Mouse (Mus musculus) heart, embryonic 12.5 days (tissue): ENCODE measurements around the gene Trim65. TPM values are rescaled to one million over a fixed set of nuclear protein-coding genes. Genes with fewer than 3 reads are reported as not detected.

Experiments used
- ATAC-seq: fragments of 200-750 bp; cut with Nextera tagmentation; 2 replicates; pipeline ENCODE4 v1.8.0; 2017; ENCODE audit warnings: moderate TSS enrichment, moderate library complexity; ENCODE audit not compliant: insufficient number of reproducible peaks, low FRiP score
- H3K27ac ChIP-seq: fragments of 300-500 bp; sonication (generic); 2 replicates; pipeline ENCODE4 v1.5.1; 2016; ENCODE audit warnings: mild to moderate bottlenecking, moderate library complexity; ENCODE audit not compliant: poor library complexity, severe bottlenecking
- H3K27me3 ChIP-seq: fragments of 300-500 bp; sonication (generic); replicated peaks from 2 replicates; pipeline ENCODE4 v1.6.1; 2016; ENCODE audit warnings: mild to moderate bottlenecking, moderate library complexity
- H3K36me3 ChIP-seq: fragments of 300-500 bp; sonication (generic); 2 replicates; pipeline ENCODE4 v1.6.1; 2016; ENCODE audit warnings: mild to moderate bottlenecking, moderate library complexity
- H3K4me1 ChIP-seq: fragments of 300-500 bp; sonication (generic); replicated peaks from 2 replicates; pipeline ENCODE4 v1.6.1; 2016; ENCODE audit warnings: mild to moderate bottlenecking
- H3K4me2 ChIP-seq: fragments of 300-500 bp; sonication (generic); 2 replicates; pipeline ENCODE4 v1.6.1; 2016; ENCODE audit warnings: mild to moderate bottlenecking, moderate library complexity
- H3K4me3 ChIP-seq: fragments of 300-500 bp; sonication (generic); 2 replicates; pipeline ENCODE4 v1.5.1; 2016; ENCODE audit warnings: mild to moderate bottlenecking
- H3K9ac ChIP-seq: fragments of 300-500 bp; sonication (generic); 2 replicates; pipeline ENCODE4 v1.6.1; 2016; ENCODE audit warnings: mild to moderate bottlenecking, moderate library complexity
- H3K9me3 ChIP-seq: fragments of 300-500 bp; sonication (generic); replicated peaks from 2 replicates; pipeline ENCODE4 v1.6.1; 2016; ENCODE audit warnings: mild to moderate bottlenecking, moderate library complexity
- WGBS: fragments of 180-500 bp; shearing (Covaris S2); methylation state at CpG from one replicate; pipeline ENCODE4 v1.1.7; 2016; 5-methylcytosine and 5-hydroxymethylcytosine counted together
- polyA plus RNA-seq: library from polyadenylated mRNA; unstranded; fragments of >200 nt; fragmentation: Nextera tagmentation; extraction: Ambion mirVana; gene quantifications from 2 replicates; pipeline ENCODE4 v1.2.1, GENCODE M21; 2016

Trim65 gene
- polyA plus RNA-seq = 4.7 and 4.9 TPM in 2 replicates

DNA sequence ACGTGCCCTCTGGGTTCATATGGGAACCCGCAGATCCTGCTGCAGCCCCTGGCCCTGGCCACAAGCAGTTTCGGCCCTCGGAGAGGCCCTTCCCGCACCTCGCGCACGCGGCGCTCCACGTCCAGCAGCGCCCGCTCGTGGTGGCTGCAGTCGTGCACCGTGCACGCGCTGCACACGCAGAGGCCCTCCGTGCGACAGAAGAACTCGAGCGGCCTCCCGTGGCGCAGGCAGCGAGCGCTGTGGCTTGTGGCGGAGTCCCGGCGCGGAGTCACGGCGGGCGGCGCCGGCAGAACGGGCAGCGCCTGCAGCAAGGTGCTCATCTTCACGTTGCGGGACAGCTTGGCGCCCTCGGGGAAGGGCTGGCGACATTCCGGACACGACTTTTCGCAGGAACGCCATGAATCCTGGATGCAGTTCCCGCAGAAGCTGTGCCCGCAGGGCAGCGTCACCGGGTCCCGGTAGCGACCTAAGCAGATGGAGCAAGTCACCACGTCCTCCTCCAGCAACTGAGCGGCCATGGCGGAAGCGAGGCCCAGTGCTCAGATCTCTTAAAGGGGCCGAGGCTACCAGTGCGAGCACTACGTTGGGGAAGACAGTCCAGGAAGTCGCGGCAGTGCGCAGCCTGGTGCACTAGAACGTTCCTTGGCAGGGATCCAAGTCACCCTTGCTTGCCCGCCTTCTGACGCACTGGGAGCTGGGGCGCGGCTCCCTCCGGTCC lies at the start of gene Trim65:
TSS of gene Trim65 (minus strand) at position 641 of the 718 bp plus-strand sequence.
- WGBS = under 1% methylated on average over 69 of the region's 69 CpGs
- ATAC-seq = peak; percentile 86
- H3K4me2 ChIP-seq = peak within 1 kb of the TSS; percentile 69
- H3K27me3 ChIP-seq = no peaks in the 10 kb centered on the region
- peak within 1 kb of the TSS; percentile 86 for H3K9ac ChIP-seq
- H3K4me1 ChIP-seq = peaks cover 35% of the 10 kb centered on the region
- peaks cover 49% of the 10 kb centered on the region for H3K36me3 ChIP-seq
- peak within 1 kb of the TSS; percentile 66 for H3K4me3 ChIP-seq
- H3K9me3 ChIP-seq = peaks cover under 1% of the 10 kb centered on the region; the same call in 1 of the 2 replicates
- H3K27ac ChIP-seq = peak within 1 kb of the TSS; percentile 92

- Histone ChIP-seq H3K27me3 (no peaks in the 10 kb centered on the region), H3K36me3 (peaks cover 90% of the 10 kb centered on the region), H3K9ac (no peak overlapping the region), H3K9me3 (no peaks in the 10 kb centered on the region), H3K27ac (no peak overlapping the region), H3K4me3 (no peak overlapping the region), H3K4me2 (no peak overlapping the region), H3K4me1 (no peaks in the 10 kb centered on the region)
- WGBS = 90% methylated on average over 20 of the region's 20 CpGs
- no peak for ATAC-seq
Observed at GRCm38 (mm10) chr11:116178411-116179121, 47.6 kb upstream of the Trim65 start.

- H3K4me3 ChIP-seq = no peak overlapping the region
- H3K4me2 ChIP-seq = no peak overlapping the region
- H3K27me3 ChIP-seq = no peaks in the 10 kb centered on the region
- H3K9ac ChIP-seq = no peak overlapping the region
- no peak overlapping the region for H3K27ac ChIP-seq
- no peaks in the 10 kb centered on the region for H3K4me1 ChIP-seq
- peaks cover 91% of the 10 kb centered on the region for H3K36me3 ChIP-seq
- WGBS = 90% methylated on average over 7 of the region's 7 CpGs
- H3K9me3 ChIP-seq = no peaks in the 10 kb centered on the region
- no peak for ATAC-seq
Observed at GRCm38 (mm10) chr11:116176010-116176409, 45.1 kb upstream of the Trim65 start.

- Histone ChIP-seq H3K4me1 (no peaks in the 10 kb centered on the region), H3K27me3 (no peaks in the 10 kb centered on the region), H3K9ac (no peak overlapping the region), H3K4me3 (no peak overlapping the region), H3K36me3 (peaks cover 81% of the 10 kb centered on the region), H3K4me2 (no peak overlapping the region), H3K9me3 (no peaks in the 10 kb centered on the region), H3K27ac (no peak overlapping the region)
- 90% methylated on average over 22 of the region's 22 CpGs for WGBS
- no peak for ATAC-seq
Observed at GRCm38 (mm10) chr11:116174775-116175448, 44.0 kb upstream of the Trim65 start.

- WGBS = 97% methylated on average over 2 of the region's 2 CpGs
- Histone ChIP-seq H3K9ac (no peak overlapping the region), H3K4me1 (peaks cover 2% of the 10 kb centered on the region), H3K9me3 (no peaks in the 10 kb centered on the region), H3K4me3 (no peak overlapping the region), H3K27ac (no peak overlapping the region), H3K4me2 (no peak overlapping the region), H3K27me3 (no peaks in the 10 kb centered on the region), H3K36me3 (peaks cover 54% of the 10 kb centered on the region)
- ATAC-seq = no peak
Observed at GRCm38 (mm10) chr11:116171959-116172358, 41.0 kb upstream of the Trim65 start.

GRCm38 (mm10) chr11:116170003-116170800 lies 39.3 kb upstream of the Trim65 start:
- peaks cover 11% of the 10 kb centered on the region for H3K4me1 ChIP-seq
- H3K9ac ChIP-seq = no peak overlapping the region
- no peak for ATAC-seq
- no peak overlapping the region for H3K27ac ChIP-seq
- H3K36me3 ChIP-seq = peaks cover 47% of the 10 kb centered on the region
- H3K4me2 ChIP-seq = no peak overlapping the region
- no peaks in the 10 kb centered on the region for H3K9me3 ChIP-seq
- no peaks in the 10 kb centered on the region for H3K27me3 ChIP-seq
- 77% methylated on average over 5 of the region's 5 CpGs for WGBS
- H3K4me3 ChIP-seq = no peak overlapping the region

- H3K4me2 ChIP-seq = no peak overlapping the region
- H3K9ac ChIP-seq = no peak overlapping the region
- H3K4me1 ChIP-seq = peaks cover 11% of the 10 kb centered on the region
- ATAC-seq = no peak
- no peaks in the 10 kb centered on the region for H3K9me3 ChIP-seq
- H3K27me3 ChIP-seq = no peaks in the 10 kb centered on the region
- no peak overlapping the region for H3K27ac ChIP-seq
- H3K36me3 ChIP-seq = peaks cover 44% of the 10 kb centered on the region
- 84% methylated on average over 3 of the region's 3 CpGs for WGBS
- H3K4me3 ChIP-seq = no peak overlapping the region
Observed at GRCm38 (mm10) chr11:116169214-116169613, 38.3 kb upstream of the Trim65 start.

DNA sequence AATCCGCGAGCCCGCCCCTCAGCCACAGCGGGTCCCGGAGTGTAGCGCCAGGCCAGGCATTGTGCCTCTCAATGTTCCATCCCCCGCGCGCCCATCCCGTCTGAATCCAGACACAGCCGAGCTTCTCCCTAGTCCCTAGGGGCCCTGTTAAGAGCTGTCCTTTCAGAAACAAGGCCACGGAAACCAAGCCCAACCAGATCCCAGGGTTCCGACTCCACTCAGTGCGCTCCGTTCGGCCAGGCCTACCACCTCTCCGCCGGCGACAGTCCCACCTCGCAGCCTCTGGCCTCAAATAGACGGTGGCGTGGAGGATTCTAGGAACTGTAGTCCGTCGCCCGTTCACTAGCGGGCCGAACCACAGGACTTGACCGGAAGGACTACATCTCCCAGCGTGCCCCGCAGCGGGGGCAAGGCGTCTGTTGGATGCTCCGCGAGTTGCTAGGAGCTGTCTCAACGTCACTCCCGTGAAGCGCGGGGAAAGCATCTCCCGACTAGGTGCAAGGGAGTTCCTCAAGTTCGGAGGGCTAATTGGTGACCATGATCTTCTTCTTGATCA lies 37.0 kb upstream of the Trim65 start, which contains the start of gene Fbf1:
TSS of gene Fbf1 (minus strand) at position 283 of the 556 bp plus-strand sequence.
- Histone ChIP-seq H3K27me3 (no peaks in the 10 kb centered on the region), H3K4me1 (peaks cover 11% of the 10 kb centered on the region), H3K36me3 (peaks cover 36% of the 10 kb centered on the region), H3K4me2 (peak within 1 kb of the TSS; percentile 82), H3K27ac (peak within 1 kb of the TSS; percentile 96), H3K9me3 (no peaks in the 10 kb centered on the region), H3K4me3 (peak within 1 kb of the TSS; percentile 72), H3K9ac (peak within 1 kb of the TSS; percentile 80)
- peak; percentile 97 for ATAC-seq
- under 1% methylated on average over 40 of the region's 40 CpGs for WGBS

GRCm38 (mm10) chr11:116167232-116167631 lies 36.3 kb upstream of the Trim65 start:
- peak overlapping the region; percentile 96 for H3K27ac ChIP-seq
- peaks cover 11% of the 10 kb centered on the region for H3K4me1 ChIP-seq
- WGBS = 3% methylated on average over 6 of the region's 6 CpGs
- ATAC-seq = no peak; the same call in 1 of the 2 replicates
- H3K4me3 ChIP-seq = peak overlapping the region; percentile 72
- peak overlapping the region; percentile 80 for H3K9ac ChIP-seq
- H3K36me3 ChIP-seq = peaks cover 30% of the 10 kb centered on the region
- H3K4me2 ChIP-seq = peak overlapping the region; percentile 82
- H3K9me3 ChIP-seq = no peaks in the 10 kb centered on the region
- H3K27me3 ChIP-seq = no peaks in the 10 kb centered on the region

DNA sequence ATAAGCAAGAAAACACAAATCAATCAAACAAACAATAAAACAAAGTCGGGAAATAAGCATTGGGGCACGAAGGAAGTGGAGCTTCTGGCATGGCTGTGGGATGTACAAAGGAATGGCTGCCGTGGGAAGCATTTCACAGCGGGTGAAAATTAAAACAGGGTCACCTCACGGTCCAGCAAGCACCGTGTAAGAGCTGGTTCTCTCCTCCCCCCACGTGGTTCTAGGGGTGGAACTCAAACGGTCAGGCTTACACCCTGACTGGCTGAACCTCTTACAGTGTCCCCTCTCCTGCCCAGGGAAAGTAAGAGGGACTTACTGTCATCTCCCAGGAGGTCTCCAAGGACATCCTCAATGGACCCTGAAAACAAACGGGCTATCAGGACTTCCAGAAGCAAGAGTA lies 32.1 kb upstream of the Trim65 start:
- peaks cover 11% of the 10 kb centered on the region for H3K4me1 ChIP-seq
- H3K36me3 ChIP-seq = peaks cover 57% of the 10 kb centered on the region

More for the DNA sequence above, 32.1 kb upstream of the Trim65 start:
- Histone ChIP-seq H3K9me3 (no peaks in the 10 kb centered on the region), H3K4me3 (no peak overlapping the region), H3K27ac (no peak overlapping the region), H3K4me2 (no peak overlapping the region), H3K9ac (no peak overlapping the region), H3K27me3 (no peaks in the 10 kb centered on the region)
- WGBS = 64% methylated on average over 9 of the region's 9 CpGs
- ATAC-seq = no peak
